Mouse (Mus musculus) ES-Bruce4 (cell line): ENCODE data around the gene Gba2. TPM values are rescaled to one million over a fixed set of nuclear protein-coding genes. Genes with fewer than 3 reads are reported as not detected.

ENCODE experiments used
- H3K27ac ChIP-seq: 2 replicates; pipeline ENCODE4 v1.5.1; 2012; ENCODE audit warnings: low read length, inconsistent platforms; ENCODE audit not compliant: insufficient read depth
- H3K27me3 ChIP-seq: 2 replicates; pipeline ENCODE4 v1.6.1; 2012; ENCODE audit warnings: mild to moderate bottlenecking, low read length, inconsistent platforms; ENCODE audit not compliant: control insufficient read depth, poor library complexity, insufficient read depth, severe bottlenecking
- H3K36me3 ChIP-seq: 2 replicates; pipeline ENCODE4 v1.6.1; 2012; ENCODE audit warnings: inconsistent platforms, mild to moderate bottlenecking, low read length, moderate library complexity; ENCODE audit not compliant: control insufficient read depth, poor library complexity, insufficient read depth, severe bottlenecking
- H3K4me1 ChIP-seq: one replicate; pipeline ENCODE4 v1.8.1; 2011; ENCODE audit warnings: low read length; ENCODE audit not compliant: control insufficient read depth, insufficient read depth
- H3K4me3 ChIP-seq: 2 replicates; pipeline ENCODE4 v1.5.1; 2011; ENCODE audit warnings: low read depth, mild to moderate bottlenecking, low read length
- H3K9ac ChIP-seq: 2 replicates; pipeline ENCODE4 v1.6.1; 2012; ENCODE audit warnings: low read depth, mild to moderate bottlenecking, inconsistent platforms; ENCODE audit not compliant: poor library complexity, severe bottlenecking
- H3K9me3 ChIP-seq: replicated peaks from 2 replicates; pipeline ENCODE4 v1.6.1; 2012; ENCODE audit warnings: mild to moderate bottlenecking, low read length, inconsistent platforms; ENCODE audit not compliant: control insufficient read depth, poor library complexity, insufficient read depth, severe bottlenecking
- CTCF ChIP-seq: IDR thresholded peaks from one replicate; pipeline ENCODE4 v1.8.1; 2011; ENCODE audit warnings: low read depth, low read length
- EP300 ChIP-seq: IDR thresholded peaks from 2 replicates; pipeline ENCODE4 v1.6.1; 2011; ENCODE audit warnings: low read depth, low read length; ENCODE audit not compliant: insufficient read depth
- POLR2A ChIP-seq: IDR thresholded peaks from one replicate; pipeline ENCODE4 v1.8.1; 2011; ENCODE audit warnings: low read length; ENCODE audit not compliant: insufficient read depth
- polyA plus RNA-seq: library from polyadenylated mRNA; stranded (reverse); fragments of >200 nt; gene quantifications from 2 replicates; pipeline ENCODE4 v1.2.4, GENCODE M21; 2011; ENCODE audit warnings: low read depth; ENCODE audit not compliant: missing spikeins, insufficient read depth, insufficient read length

The Gba2 gene
- polyA plus RNA-seq, 1 experiment = 6.6 TPM

DNA sequence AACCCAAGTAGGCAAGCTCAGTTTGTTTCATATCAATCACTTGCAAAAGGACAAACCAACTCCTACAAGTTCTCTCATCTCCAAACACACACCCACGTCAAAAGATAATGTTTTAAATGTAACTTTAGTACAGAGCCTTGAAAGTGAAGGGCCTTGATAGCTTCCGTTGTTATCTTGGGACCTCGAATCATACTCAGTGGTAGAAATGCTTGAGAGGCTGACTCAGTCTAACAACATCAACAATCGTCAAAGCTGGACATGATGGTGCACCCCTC, 15.1 kb downstream of the Gba2 start:
- Histone ChIP-seq H3K27ac (no peak overlapping the region), H3K27me3 (no peaks in the 10 kb centered on the region), H3K4me3 (no peak overlapping the region), H3K4me1 (peaks cover 3% of the 10 kb centered on the region), H3K36me3 (peaks cover 9% of the 10 kb centered on the region; the same call in 1 of the 2 replicates), H3K9me3 (no peaks in the 10 kb centered on the region), H3K9ac (0 out of 2 replicates have a peak overlapping the region, but pooled peaks have one; percentile 85)
- TF ChIP-seq EP300 = no peak
- no peak for TF ChIP-seq CTCF
- no peak for TF ChIP-seq POLR2A

GRCm38 (mm10) chr4:43562769-43563600, 15.7 kb downstream of the Gba2 start:
- TF ChIP-seq EP300 (no peak), CTCF (no peak), POLR2A (no peak)
- Histone ChIP-seq H3K27ac (no peak overlapping the region), H3K36me3 (peaks cover 7% of the 10 kb centered on the region; the same call in 1 of the 2 replicates), H3K9me3 (no peaks in the 10 kb centered on the region), H3K9ac (peak overlapping the region; percentile 85), H3K4me3 (peak overlapping the region; percentile 97), H3K27me3 (no peaks in the 10 kb centered on the region), H3K4me1 (peaks cover 3% of the 10 kb centered on the region)

DNA sequence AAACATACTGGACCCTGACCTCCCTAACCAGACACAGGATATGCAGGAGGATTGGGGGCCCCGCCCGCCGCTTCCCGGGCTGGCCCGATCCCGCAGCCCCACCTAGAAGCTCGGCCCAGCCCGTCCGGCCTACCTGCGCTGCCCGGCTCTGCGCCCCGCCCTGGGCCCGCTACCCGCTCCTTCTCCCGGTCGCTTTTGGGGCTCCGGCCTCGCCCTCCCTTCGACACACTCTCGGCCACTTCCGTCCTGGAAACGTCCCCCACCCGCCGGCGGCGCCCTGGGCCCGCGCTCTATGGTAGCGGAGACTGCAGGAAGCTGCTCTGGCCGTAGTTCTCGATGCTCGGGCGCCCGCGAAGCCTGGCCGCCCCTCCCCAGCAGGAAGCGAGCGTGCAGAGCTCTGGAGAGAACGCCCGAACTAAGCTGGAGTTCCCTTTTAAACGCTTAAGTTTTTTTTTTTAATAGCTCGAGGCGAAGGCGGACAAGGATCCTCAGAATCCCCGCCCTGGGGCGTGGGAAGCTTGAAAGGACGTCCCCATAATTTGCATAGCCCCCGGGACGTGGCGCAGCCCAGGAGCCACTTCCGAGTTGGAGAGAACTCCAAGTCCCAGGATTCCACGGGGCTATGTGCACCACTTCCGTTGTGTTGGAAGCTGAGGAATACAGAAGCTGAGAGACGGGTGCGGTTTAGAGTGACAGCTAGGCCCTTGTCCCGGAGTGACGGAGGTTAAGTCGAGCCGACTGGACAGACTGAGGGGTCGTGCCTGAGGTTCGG, 16.5 kb downstream of the Gba2 start, which contains the start of the genes Creb3 and Tln1:
Gene Creb3, plus strand, starts transcription at position 336 of the 772 bp plus-strand sequence.
Gene Tln1, minus strand, starts transcription at position 695 of the 772 bp plus-strand sequence.
- TF ChIP-seq EP300 = peak; percentile 37; the same call in 1 of the 2 replicates
- no peak for TF ChIP-seq CTCF
- H3K36me3 ChIP-seq = peaks cover under 1% of the 10 kb centered on the region; the same call in 1 of the 2 replicates
- H3K27me3 ChIP-seq = no peaks in the 10 kb centered on the region
- no peaks in the 10 kb centered on the region for H3K9me3 ChIP-seq
- peak within 1 kb of the TSS; percentile 97 for H3K4me3 ChIP-seq
- H3K27ac ChIP-seq = peak within 1 kb of the TSS; percentile 92
- peak within 1 kb of the TSS; percentile 85 for H3K9ac ChIP-seq
- peaks cover 9% of the 10 kb centered on the region for H3K4me1 ChIP-seq

GRCm38 (mm10) chr4:43561436-43561996, 17.2 kb downstream of the Gba2 start:
- Histone ChIP-seq H3K27ac (peak overlapping the region; percentile 92), H3K36me3 (no peaks in the 10 kb centered on the region), H3K4me3 (peak overlapping the region; percentile 97), H3K27me3 (no peaks in the 10 kb centered on the region), H3K4me1 (peaks cover 11% of the 10 kb centered on the region), H3K9me3 (no peaks in the 10 kb centered on the region), H3K9ac (peak overlapping the region; percentile 85)
- no peak for TF ChIP-seq POLR2A
- no peak for TF ChIP-seq CTCF
- TF ChIP-seq EP300 = no peak

DNA sequence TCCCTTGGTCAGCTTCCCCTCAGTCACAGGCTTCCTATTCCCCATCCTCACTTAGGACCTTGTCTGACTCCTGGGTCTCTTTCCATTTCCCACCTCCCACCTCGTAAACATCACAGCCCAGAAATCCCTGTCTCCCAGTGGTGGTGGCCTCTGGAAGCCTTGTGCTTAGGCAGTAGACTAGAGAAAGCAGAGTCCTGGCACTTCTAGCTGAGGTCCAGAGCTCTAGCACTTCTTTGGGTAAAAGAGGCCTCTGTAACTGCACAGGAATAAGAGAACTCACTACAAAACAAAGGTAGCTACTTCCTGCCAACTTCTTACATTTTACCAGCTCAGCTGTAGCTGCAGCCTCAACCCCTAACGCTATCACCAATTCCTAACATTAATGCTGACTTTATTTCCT, 17.7 kb downstream of the Gba2 start:
- Histone ChIP-seq H3K4me3 (no peak overlapping the region), H3K4me1 (peaks cover 12% of the 10 kb centered on the region), H3K36me3 (peaks cover 2% of the 10 kb centered on the region; the same call in 1 of the 2 replicates), H3K27me3 (no peaks in the 10 kb centered on the region), H3K9ac (peak overlapping the region; percentile 85), H3K27ac (no peak overlapping the region), H3K9me3 (no peaks in the 10 kb centered on the region)
- TF ChIP-seq POLR2A = no peak
- TF ChIP-seq CTCF = no peak
- TF ChIP-seq EP300 = no peak

DNA sequence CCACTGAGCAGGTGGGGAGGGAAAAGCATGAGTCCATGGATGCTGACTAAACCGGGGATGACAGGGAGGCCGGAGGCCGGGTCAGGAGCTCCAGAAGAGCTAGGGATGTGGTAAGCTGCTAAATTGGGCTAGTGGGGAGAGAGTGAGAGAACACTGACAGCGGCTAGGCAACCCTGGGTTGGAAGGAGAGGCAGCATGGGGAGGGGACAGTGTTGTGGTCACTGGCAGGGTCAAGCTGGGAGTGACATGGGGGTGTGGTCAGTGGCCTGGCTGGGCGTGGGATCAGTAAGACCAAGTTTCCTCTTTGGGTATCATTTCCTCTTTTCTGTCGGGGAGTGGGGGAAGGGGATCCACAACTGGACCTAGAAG, 18.4 kb downstream of the Gba2 start:
- H3K9ac ChIP-seq = no peak overlapping the region
- no peaks in the 10 kb centered on the region for H3K27me3 ChIP-seq
- no peak for TF ChIP-seq POLR2A
- no peak for TF ChIP-seq EP300
- TF ChIP-seq CTCF = no peak
- peaks cover 10% of the 10 kb centered on the region for H3K36me3 ChIP-seq
- no peaks in the 10 kb centered on the region for H3K9me3 ChIP-seq
- no peak overlapping the region for H3K4me3 ChIP-seq
- no peak overlapping the region for H3K27ac ChIP-seq
- peaks cover 12% of the 10 kb centered on the region for H3K4me1 ChIP-seq
